Mouse (Mus musculus) bone marrow macrophage, adult 2 months (primary cell): ENCODE results near the gene Fgf4.

Experiments used
- CTCF ChIP-seq: IDR thresholded peaks from 2 replicates; pipeline ENCODE4 v1.5.1; 2012; ENCODE audit warnings: low read depth, mild to moderate bottlenecking, low read length, moderate library complexity
- POLR2A ChIP-seq: IDR thresholded peaks from 2 replicates; pipeline ENCODE4 v1.6.1; 2012; ENCODE audit warnings: mild to moderate bottlenecking, low read depth, low read length, borderline replicate concordance

- TF ChIP-seq CTCF (no peak), POLR2A (no peak)
Observed at GRCm38 (mm10) chr7:144874226-144874625, 27.1 kb downstream of the Fgf4 start.
